Mouse (Mus musculus) G1E (cell line): Measurements from ENCODE around the gene Plekhf1.

Experiments used
- CTCF ChIP-seq: IDR thresholded peaks from 2 replicates; pipeline ENCODE4 v1.5.1; 2012; ENCODE audit warnings: low read depth, low read length, inconsistent platforms, mixed read lengths
- TAL1 ChIP-seq: conservative IDR thresholded peaks from 2 replicates; pipeline ENCODE4 v1.6.1; 2012; ENCODE audit warnings: low read depth, low read length, inconsistent platforms, mixed read lengths

DNA sequence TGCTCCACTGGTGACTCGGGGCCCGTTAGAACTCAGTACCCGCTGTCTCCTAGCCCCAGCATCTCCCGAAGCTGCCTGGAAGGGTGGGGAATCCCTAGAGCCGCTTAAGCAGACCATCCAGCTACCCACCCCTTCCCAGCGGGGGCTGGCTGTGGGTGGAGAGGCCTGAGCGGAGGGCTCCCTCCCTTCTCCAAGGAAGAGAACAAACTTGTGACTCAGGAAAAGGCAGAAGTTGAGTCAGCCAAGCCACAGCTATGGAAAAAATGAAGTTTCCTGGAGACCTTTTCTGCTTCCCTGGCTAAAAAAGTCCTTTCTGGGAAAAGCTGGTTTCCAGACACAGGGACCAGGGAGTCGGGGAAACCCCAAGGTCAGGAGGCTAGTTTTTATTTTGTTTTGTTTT lies 2.5 kb upstream of the Plekhf1 start:
- TF ChIP-seq CTCF: no peak
- no peak for TF ChIP-seq TAL1
